Mouse (Mus musculus) kidney, embryonic 16.5 days (tissue): Measurements from ENCODE around the gene Tspan18. TPM values are rescaled to one million over a fixed set of nuclear protein-coding genes. Genes with fewer than 3 reads are reported as not detected.

Source experiments
- ATAC-seq: fragments of 200-750 bp; cut with Nextera tagmentation; 2 replicates; pipeline ENCODE4 v1.8.0; 2017; ENCODE audit warnings: moderate TSS enrichment; ENCODE audit not compliant: low FRiP score, low TSS enrichment
- H3K27ac ChIP-seq: fragments of 300-500 bp; sonication (generic); 2 replicates; pipeline ENCODE4 v1.5.1; 2014; ENCODE audit warnings: low read length
- H3K27me3 ChIP-seq: fragments of 300-500 bp; sonication (generic); 2 replicates; pipeline ENCODE4 v1.6.1; 2014; ENCODE audit warnings: low read length, control low read depth, mixed read lengths; ENCODE audit not compliant: insufficient read depth
- H3K36me3 ChIP-seq: fragments of 300-500 bp; sonication (generic); 2 replicates; pipeline ENCODE4 v1.6.1; 2014; ENCODE audit warnings: low read length, control low read depth, mixed read lengths; ENCODE audit not compliant: insufficient read depth
- H3K4me1 ChIP-seq: fragments of 300-500 bp; sonication (generic); 2 replicates; pipeline ENCODE4 v1.6.1; 2014; ENCODE audit warnings: low read length, control low read depth, mixed read lengths; ENCODE audit not compliant: insufficient read depth
- H3K4me2 ChIP-seq: fragments of 300-500 bp; sonication (generic); replicated peaks from 2 replicates; pipeline ENCODE4 v1.6.1; 2014; ENCODE audit warnings: low read depth, low read length
- H3K4me3 ChIP-seq: fragments of 300-500 bp; sonication (generic); 2 replicates; pipeline ENCODE4 v1.5.1; 2014; ENCODE audit warnings: mild to moderate bottlenecking, low read length
- H3K9ac ChIP-seq: fragments of 300-500 bp; sonication (generic); replicated peaks from 2 replicates; pipeline ENCODE4 v1.6.1; 2014; ENCODE audit warnings: low read length
- H3K9me3 ChIP-seq: fragments of 300-500 bp; sonication (generic); 2 replicates; pipeline ENCODE4 v1.6.1; 2016; ENCODE audit warnings: low read length, control low read depth
- WGBS: fragments of 180-500 bp; shearing (Covaris S2); extraction: QIAGEN DNeasy Blood & Tissue Kit; methylation state at CpG from one replicate; pipeline ENCODE4 v1.1.7; 2014; 5-methylcytosine and 5-hydroxymethylcytosine counted together
- polyA plus RNA-seq: library from polyadenylated mRNA; unstranded; fragments of >200 nt; fragmentation: Nextera tagmentation; extraction: Ambion mirVana; gene quantifications from 2 replicates; pipeline ENCODE4 v1.2.1, GENCODE M21; 2015

The Tspan18 gene
- polyA plus RNA-seq, 1 experiment from 2014 or later: 35.0 TPM

DNA sequence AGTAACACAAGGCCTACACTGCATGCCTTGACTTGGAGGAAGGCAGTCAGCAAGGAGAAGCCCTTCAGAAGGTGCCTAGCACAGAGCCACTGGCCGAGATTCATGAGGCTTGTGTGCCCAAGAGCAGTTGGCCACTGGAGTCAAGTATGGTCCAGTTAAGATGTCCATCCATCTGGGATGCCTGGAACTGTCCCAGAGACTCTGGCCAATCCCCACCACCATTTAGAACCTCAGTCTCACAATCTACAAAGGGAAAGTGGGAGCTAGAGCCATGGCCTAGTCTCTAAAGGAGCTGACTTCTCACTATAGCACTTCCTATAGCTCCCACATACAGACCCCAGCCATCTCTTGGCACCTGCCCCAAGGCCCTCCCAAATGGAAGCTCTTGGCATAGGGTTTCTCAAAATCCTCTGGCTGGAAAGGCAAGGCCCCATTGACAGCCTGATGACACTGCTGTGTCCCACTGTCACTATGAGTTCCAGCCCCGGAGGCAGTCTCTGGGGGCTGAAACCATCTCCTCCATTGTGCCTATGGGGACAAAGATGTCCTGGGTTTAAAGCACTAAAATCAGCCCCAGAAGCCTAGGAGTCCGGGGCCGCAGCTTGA, 158.0 kb downstream of the Tspan18 start:
- peak overlapping the region; percentile 43; the same call in 1 of the 2 replicates for H3K4me2 ChIP-seq
- H3K9ac ChIP-seq: 0 out of 2 replicates have a peak overlapping the region, but pooled peaks have one; percentile 1
- no peak overlapping the region for H3K27ac ChIP-seq
- H3K4me3 ChIP-seq: no peak overlapping the region
- no peak for ATAC-seq
- no peaks in the 10 kb centered on the region for H3K9me3 ChIP-seq
- H3K27me3 ChIP-seq: peaks cover 12% of the 10 kb centered on the region
- peaks cover 33% of the 10 kb centered on the region for H3K4me1 ChIP-seq
- WGBS: 24% methylated on average over 4 of the region's 4 CpGs
- no peaks in the 10 kb centered on the region for H3K36me3 ChIP-seq

- Histone ChIP-seq H3K4me3 (no peak overlapping the region), H3K4me1 (peaks cover 33% of the 10 kb centered on the region), H3K27ac (no peak overlapping the region), H3K9ac (no peak overlapping the region), H3K36me3 (no peaks in the 10 kb centered on the region), H3K27me3 (peaks cover 12% of the 10 kb centered on the region), H3K9me3 (no peaks in the 10 kb centered on the region), H3K4me2 (no peak overlapping the region)
- 78% methylated on average over 2 of the region's 2 CpGs for WGBS
- ATAC-seq: no peak
Measured at GRCm38 (mm10) chr2:93175721-93176120, 158.6 kb downstream of the Tspan18 start.

GRCm38 (mm10) chr2:93175278-93175677, 159.0 kb downstream of the Tspan18 start:
- H3K9ac ChIP-seq: no peak overlapping the region

GRCm38 (mm10) chr2:93174159-93174558, 160.1 kb downstream of the Tspan18 start:
- ATAC-seq: no peak
- WGBS: 40% methylated on average over 5 of the region's 5 CpGs
- Histone ChIP-seq H3K27me3 (peaks cover 7% of the 10 kb centered on the region), H3K4me1 (peaks cover 19% of the 10 kb centered on the region), H3K9ac (no peak overlapping the region), H3K9me3 (no peaks in the 10 kb centered on the region), H3K4me3 (no peak overlapping the region), H3K4me2 (no peak overlapping the region), H3K27ac (no peak overlapping the region), H3K36me3 (no peaks in the 10 kb centered on the region)

More at GRCm38 (mm10) chr2:93175278-93175677, 159.0 kb downstream of the Tspan18 start:
- H3K4me2 ChIP-seq: no peak overlapping the region
- 12% methylated on average over 5 of the region's 5 CpGs for WGBS
- H3K4me1 ChIP-seq: peaks cover 30% of the 10 kb centered on the region
- ATAC-seq: no peak
- no peaks in the 10 kb centered on the region for H3K36me3 ChIP-seq
- H3K27me3 ChIP-seq: peaks cover 12% of the 10 kb centered on the region
- H3K27ac ChIP-seq: no peak overlapping the region
- no peaks in the 10 kb centered on the region for H3K9me3 ChIP-seq
- H3K4me3 ChIP-seq: no peak overlapping the region

GRCm38 (mm10) chr2:93172460-93172859, 161.8 kb downstream of the Tspan18 start:
- H3K4me1 ChIP-seq: peaks cover 19% of the 10 kb centered on the region
- no peak overlapping the region for H3K4me3 ChIP-seq
- H3K36me3 ChIP-seq: no peaks in the 10 kb centered on the region
- no peak for ATAC-seq
- H3K4me2 ChIP-seq: no peak overlapping the region
- WGBS: 35% methylated on average over 5 of the region's 5 CpGs
- no peaks in the 10 kb centered on the region for H3K9me3 ChIP-seq
- H3K27ac ChIP-seq: no peak overlapping the region
- no peaks in the 10 kb centered on the region for H3K27me3 ChIP-seq
- no peak overlapping the region for H3K9ac ChIP-seq

- H3K9ac ChIP-seq: no peak overlapping the region
- ATAC-seq: no peak
- H3K4me1 ChIP-seq: peaks cover 13% of the 10 kb centered on the region
- no peaks in the 10 kb centered on the region for H3K36me3 ChIP-seq
- WGBS: 80% methylated on average over 6 of the region's 6 CpGs
- H3K27ac ChIP-seq: no peak overlapping the region
- no peak overlapping the region for H3K4me2 ChIP-seq
- H3K27me3 ChIP-seq: no peaks in the 10 kb centered on the region
- H3K4me3 ChIP-seq: no peak overlapping the region
- H3K9me3 ChIP-seq: no peaks in the 10 kb centered on the region
Measured at GRCm38 (mm10) chr2:93171929-93172328, 162.4 kb downstream of the Tspan18 start.

DNA sequence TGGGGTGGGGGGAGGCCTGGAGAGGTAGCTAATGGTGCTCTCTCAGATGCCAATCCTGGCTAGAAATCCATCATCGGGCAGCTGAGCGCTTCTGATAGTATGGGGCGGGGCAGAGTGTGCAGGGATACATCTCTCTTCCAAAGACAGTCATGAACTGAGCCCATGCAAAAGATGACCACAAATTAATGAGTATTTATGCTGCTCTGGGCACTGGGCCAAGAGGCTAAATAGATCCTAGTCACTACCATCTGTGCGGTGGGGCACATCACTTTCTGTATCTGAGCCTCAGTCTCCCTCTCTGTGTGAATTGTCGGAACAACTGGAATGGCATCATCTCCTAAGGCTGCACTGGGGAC, 163.5 kb downstream of the Tspan18 start:
- Histone ChIP-seq H3K4me2 (no peak overlapping the region), H3K4me1 (peaks cover 8% of the 10 kb centered on the region), H3K27me3 (no peaks in the 10 kb centered on the region), H3K9me3 (no peaks in the 10 kb centered on the region), H3K4me3 (no peak overlapping the region), H3K27ac (no peak overlapping the region), H3K36me3 (no peaks in the 10 kb centered on the region), H3K9ac (no peak overlapping the region)
- 79% methylated on average over 5 of the region's 5 CpGs for WGBS
- ATAC-seq: no peak

- ATAC-seq: no peak
- H3K4me1 ChIP-seq: peaks cover 8% of the 10 kb centered on the region
- H3K27me3 ChIP-seq: no peaks in the 10 kb centered on the region
- no peak overlapping the region for H3K4me2 ChIP-seq
- no peak overlapping the region for H3K4me3 ChIP-seq
- no peaks in the 10 kb centered on the region for H3K9me3 ChIP-seq
- H3K27ac ChIP-seq: no peak overlapping the region
- WGBS: 70% methylated on average over 19 of the region's 19 CpGs
- H3K9ac ChIP-seq: no peak overlapping the region
- no peaks in the 10 kb centered on the region for H3K36me3 ChIP-seq
Measured at GRCm38 (mm10) chr2:93170156-93170844, 164.0 kb downstream of the Tspan18 start.

GRCm38 (mm10) chr2:93166734-93167406, 167.4 kb downstream of the Tspan18 start:
- Histone ChIP-seq H3K4me2 (no peak overlapping the region), H3K27ac (no peak overlapping the region), H3K4me3 (no peak overlapping the region), H3K9ac (no peak overlapping the region), H3K9me3 (no peaks in the 10 kb centered on the region), H3K4me1 (peaks cover 8% of the 10 kb centered on the region; the same call in 1 of the 2 replicates), H3K27me3 (no peaks in the 10 kb centered on the region), H3K36me3 (no peaks in the 10 kb centered on the region)
- no peak for ATAC-seq
- 71% methylated on average over 14 of the region's 14 CpGs for WGBS

- Histone ChIP-seq H3K27me3 (no peaks in the 10 kb centered on the region), H3K27ac (no peak overlapping the region), H3K4me2 (no peak overlapping the region), H3K9ac (no peak overlapping the region), H3K4me3 (no peak overlapping the region), H3K4me1 (peaks cover 8% of the 10 kb centered on the region; the same call in 1 of the 2 replicates), H3K36me3 (no peaks in the 10 kb centered on the region), H3K9me3 (no peaks in the 10 kb centered on the region)
- 68% methylated on average over 6 of the region's 6 CpGs for WGBS
- ATAC-seq: no peak
Measured at GRCm38 (mm10) chr2:93166295-93166694, 168.0 kb downstream of the Tspan18 start.
